Mouse (Mus musculus): ENCODE data around the gene Tjap1. TPM values are rescaled to one million over a fixed set of nuclear protein-coding genes. Genes with fewer than 3 reads are reported as not detected.

Tjap1 gene
- total and polyA plus RNA-seq, 3 experiments = 12.9 to 41.2 TPM; not detected in 1

GRCm38 (mm10) chr17:46272058-46272457 lies 10.8 kb downstream of the Tjap1 start:
- no peak for DNase-seq (ENCODE audit: low read depth, low spot score)
- peaks cover 0 to 4% of the 10 kb centered on the region in 2 experiments; a peak in 1 of 4 replicates for H3K36me3 ChIP-seq (ENCODE audit: control insufficient read depth in 1 of 2, insufficient read depth in 2 of 2, low read length in 2 of 2)

GRCm38 (mm10) chr17:46269771-46270534 lies 12.9 kb downstream of the Tjap1 start:
- TF ChIP-seq SMC3 (IDR thresholded peaks at IDR 0.05; ENCODE audit: low read depth, low read length) (no peak), USF2 (IDR thresholded peaks at IDR 0.05; ENCODE audit: borderline replicate concordance in 1 of 2, insufficient read depth in 1 of 2, low read depth in 1 of 2, low read length in 2 of 2) (no peak), ZC3H11A (IDR thresholded peaks at IDR 0.05; ENCODE audit: low read depth, low read length) (no peak), MXI1 (IDR thresholded peaks at IDR 0.05; ENCODE audit: low read depth, low read length) (no peak), GATA1 (IDR thresholded peaks at IDR 0.05; ENCODE audit: low read depth, low read length) (no peak), MAX (IDR thresholded peaks at IDR 0.05; ENCODE audit: low read length) (no peak), EP300 (IDR thresholded peaks at IDR 0.05; ENCODE audit: low read depth in 1 of 2, low read length in 2 of 2) (no peak), SIN3A (IDR thresholded peaks at IDR 0.05; ENCODE audit: low read length) (no peak), POLR2A (IDR thresholded peaks at IDR 0.05; ENCODE audit: control insufficient read depth in 1 of 2, insufficient read depth in 1 of 2, low read depth in 1 of 2, low read length in 2 of 2, poor library complexity in 1 of 2) (no peak), MEF2A (IDR thresholded peaks at IDR 0.05; ENCODE audit: extremely low read depth, insufficient replicate concordance, low read depth, low read length, poor library complexity, severe bottlenecking) (no peak), USF1 (IDR thresholded peaks at IDR 0.05; ENCODE audit: low read depth, low read length) (no peak), NELFE (IDR thresholded peaks at IDR 0.05; ENCODE audit: low read depth, low read length) (no peak), BHLHE40 (IDR thresholded peaks at IDR 0.05; ENCODE audit: borderline replicate concordance, low read depth, low read length) (no peak)
- H3K9me3 ChIP-seq (replicated peaks; ENCODE audit: insufficient read depth, low read length) = no peaks in the 10 kb centered on the region
- no peaks in the 10 kb centered on the region for H3K79me2 ChIP-seq (ENCODE audit: control insufficient read depth, insufficient read depth, low read length, poor library complexity)
- H3K4me3 ChIP-seq (ENCODE audit: control insufficient read depth in 1 of 2, insufficient read depth in 1 of 2, low read depth in 2 of 2, low read length in 2 of 2) = no peak overlapping the region
- DNase-seq (ENCODE audit: low read depth, low spot score) = no peak
- H3K27ac ChIP-seq (ENCODE audit: control insufficient read depth, low read depth, low read length) = no peak overlapping the region
- H3K36me3 ChIP-seq (ENCODE audit: control insufficient read depth in 1 of 2, insufficient read depth in 2 of 2, low read length in 2 of 2) = peaks cover 0 to 6% of the 10 kb centered on the region in 2 experiments; a peak in 2 of 4 replicates
- no peak overlapping the region for H3K9ac ChIP-seq (ENCODE audit: control insufficient read depth, low read depth, low read length, poor library complexity, severe bottlenecking)
- no peaks in the 10 kb centered on the region for H3K27me3 ChIP-seq (ENCODE audit: control insufficient read depth in 1 of 2, insufficient read depth in 2 of 2, low read length in 2 of 2)
- no peaks in the 10 kb centered on the region for H3K4me1 ChIP-seq (ENCODE audit: control insufficient read depth in 1 of 2, insufficient read depth in 2 of 2, low read length in 2 of 2)

More at GRCm38 (mm10) chr17:46272058-46272457, 10.8 kb downstream of the Tjap1 start:
- no peak overlapping the region for H3K27ac ChIP-seq (ENCODE audit: control insufficient read depth, low read depth, low read length)
- no peaks in the 10 kb centered on the region for H3K79me2 ChIP-seq (ENCODE audit: control insufficient read depth, insufficient read depth, low read length, poor library complexity)
- H3K4me1 ChIP-seq (ENCODE audit: control insufficient read depth in 1 of 2, insufficient read depth in 2 of 2, low read length in 2 of 2) = no peaks in the 10 kb centered on the region
- H3K9ac ChIP-seq (ENCODE audit: control insufficient read depth, low read depth, low read length, poor library complexity, severe bottlenecking) = no peak overlapping the region
- no peak overlapping the region for H3K4me3 ChIP-seq (ENCODE audit: control insufficient read depth in 1 of 2, insufficient read depth in 1 of 2, low read depth in 2 of 2, low read length in 2 of 2)
- H3K9me3 ChIP-seq (replicated peaks; ENCODE audit: insufficient read depth, low read length) = no peaks in the 10 kb centered on the region
- TF ChIP-seq NELFE (IDR thresholded peaks at IDR 0.05; ENCODE audit: low read depth, low read length) (no peak), RAD21 (IDR thresholded peaks at IDR 0.05; ENCODE audit: low read depth, low read length) (no peak), USF2 (IDR thresholded peaks at IDR 0.05; ENCODE audit: borderline replicate concordance in 1 of 2, insufficient read depth in 1 of 2, low read depth in 1 of 2, low read length in 2 of 2) (no peak), POLR2A (IDR thresholded peaks at IDR 0.05; ENCODE audit: control insufficient read depth in 1 of 2, insufficient read depth in 1 of 2, low read depth in 1 of 2, low read length in 2 of 2, poor library complexity in 1 of 2) (no peak), GABPA (IDR thresholded peaks at IDR 0.05; ENCODE audit: low read depth, low read length) (no peak), JUND (IDR thresholded peaks at IDR 0.05; ENCODE audit: low read depth, low read length) (no peak), CHD1 (IDR thresholded peaks at IDR 0.05; ENCODE audit: low read depth, low read length) (no peak), CHD2 (IDR thresholded peaks at IDR 0.05; ENCODE audit: low read length) (no peak), SMC3 (IDR thresholded peaks at IDR 0.05; ENCODE audit: low read depth, low read length) (no peak), TBP (IDR thresholded peaks at IDR 0.05; ENCODE audit: low read depth, low read length) (no peak), EP300 (IDR thresholded peaks at IDR 0.05; ENCODE audit: low read depth in 1 of 2, low read length in 2 of 2) (no peak), KAT2A (conservative IDR thresholded peaks at IDR 0.05; ENCODE audit: low read depth, low read length) (no peak), ZKSCAN1 (IDR thresholded peaks at IDR 0.05; ENCODE audit: low read depth, low read length) (no peak)
- H3K27me3 ChIP-seq (ENCODE audit: control insufficient read depth in 1 of 2, insufficient read depth in 2 of 2, low read length in 2 of 2) = no peaks in the 10 kb centered on the region

Data from MEL (cell line).